Mouse (Mus musculus) E14TG2a.4 (cell line): Measurements from ENCODE around the gene Clec4g.

Experiments
- H3K27me3 ChIP-seq: 2 replicates; pipeline ENCODE4 v1.6.1; 2014; ENCODE audit warnings: low read length, control low read depth; ENCODE audit not compliant: insufficient read depth
- H3K36me3 ChIP-seq: 2 replicates; pipeline ENCODE4 v1.6.1; 2014; ENCODE audit warnings: low read length, control low read depth; ENCODE audit not compliant: insufficient read depth
- H3K4me1 ChIP-seq: replicated peaks from 2 replicates; pipeline ENCODE4 v1.6.1; 2014; ENCODE audit warnings: low read depth, low read length, control low read depth
- H3K4me3 ChIP-seq: replicated peaks from 2 replicates; pipeline ENCODE4 v1.5.1; 2014; ENCODE audit warnings: mild to moderate bottlenecking, low read length
- H3K9me3 ChIP-seq: 2 replicates; pipeline ENCODE4 v1.6.1; 2014; ENCODE audit warnings: low read length, control low read depth
- CTCF ChIP-seq: conservative IDR thresholded peaks from 2 replicates; pipeline ENCODE4 v1.5.1; 2014; ENCODE audit warnings: low read length
- NANOG ChIP-seq: IDR thresholded peaks from 2 replicates; pipeline ENCODE4 v1.6.1; 2014; ENCODE audit warnings: borderline replicate concordance, low read length, mixed read lengths
- POU5F1 ChIP-seq: IDR thresholded peaks from 2 replicates; pipeline ENCODE4 v1.6.1; 2014; ENCODE audit warnings: low read length, borderline replicate concordance

Gene Clec4g

DNA sequence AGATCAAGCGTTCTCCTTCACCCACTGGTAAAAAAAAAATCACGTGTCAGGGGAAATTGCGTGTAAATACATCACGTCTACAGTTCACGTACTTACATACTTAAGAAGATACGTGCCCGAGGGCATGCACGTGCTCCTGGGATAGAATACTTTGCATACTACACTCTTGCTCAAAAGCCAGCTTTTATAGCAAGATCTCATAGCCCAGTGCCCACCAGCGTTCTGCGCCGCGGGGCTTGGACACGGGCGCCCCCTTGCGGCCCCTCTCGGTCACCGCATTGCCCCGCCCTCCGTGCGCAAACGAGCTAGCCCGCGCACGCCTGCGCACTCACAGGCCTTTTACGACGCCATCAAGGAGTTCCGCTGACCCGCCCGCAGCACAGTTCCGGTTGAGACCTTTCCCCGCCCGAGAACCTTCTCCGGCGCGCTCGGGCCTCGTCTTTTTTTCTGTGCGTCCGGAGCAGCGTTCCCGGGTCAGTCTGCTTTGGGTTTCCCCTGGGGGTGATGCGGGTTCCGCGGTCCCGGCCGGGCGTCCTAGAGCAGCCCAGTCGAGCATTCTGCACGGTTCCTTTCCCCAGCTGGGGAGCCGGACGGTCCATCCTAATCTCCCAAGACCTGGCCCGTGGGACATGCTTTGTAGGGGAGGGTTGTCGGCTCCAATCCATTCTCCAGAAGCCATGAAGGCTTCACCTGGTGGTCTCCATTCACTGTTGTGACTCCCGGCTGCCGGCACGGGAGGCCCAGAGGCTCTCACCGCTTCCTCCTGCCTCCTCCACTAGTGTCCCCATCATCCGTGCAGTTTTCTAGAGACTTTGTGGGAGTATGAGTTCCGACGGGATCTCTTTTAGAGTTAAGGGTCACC is 44.1 kb downstream of the Clec4g start, which contains the start of gene Trappc5:
Gene Trappc5 (plus strand): TSS at position 169 of the 862 bp plus-strand sequence.
- no peaks in the 10 kb centered on the region for H3K9me3 ChIP-seq
- H3K4me3 ChIP-seq, result peak within 1 kb of the TSS; percentile 91
- peaks cover 53% of the 10 kb centered on the region for H3K4me1 ChIP-seq
- H3K36me3 ChIP-seq, result peaks cover 25% of the 10 kb centered on the region
- H3K27me3 ChIP-seq, result peaks cover 4% of the 10 kb centered on the region; the same call in 1 of the 2 replicates
- no peak for TF ChIP-seq CTCF
- TF ChIP-seq POU5F1, result no peak
- no peak for TF ChIP-seq NANOG

DNA sequence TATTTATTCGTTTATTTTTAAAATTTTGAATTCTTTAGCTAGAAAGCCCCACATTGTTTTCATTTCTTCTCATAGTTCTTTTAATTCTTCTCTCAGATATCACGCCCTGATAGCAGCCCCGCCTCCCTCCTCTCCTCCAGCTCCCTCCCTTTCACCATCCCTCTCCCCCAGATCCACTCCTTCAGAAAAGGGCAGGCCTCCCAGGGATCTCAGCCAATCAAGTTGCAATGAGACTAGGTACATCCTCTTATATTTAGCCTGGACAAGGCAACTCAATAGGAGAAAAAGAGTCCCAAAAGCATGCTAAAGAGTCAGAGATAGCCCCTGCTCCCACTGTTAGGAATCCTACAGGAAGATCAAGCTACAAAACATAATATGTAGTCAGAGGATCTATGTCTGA is 45.8 kb downstream of the Clec4g start:
- no peaks in the 10 kb centered on the region for H3K9me3 ChIP-seq

DNA sequence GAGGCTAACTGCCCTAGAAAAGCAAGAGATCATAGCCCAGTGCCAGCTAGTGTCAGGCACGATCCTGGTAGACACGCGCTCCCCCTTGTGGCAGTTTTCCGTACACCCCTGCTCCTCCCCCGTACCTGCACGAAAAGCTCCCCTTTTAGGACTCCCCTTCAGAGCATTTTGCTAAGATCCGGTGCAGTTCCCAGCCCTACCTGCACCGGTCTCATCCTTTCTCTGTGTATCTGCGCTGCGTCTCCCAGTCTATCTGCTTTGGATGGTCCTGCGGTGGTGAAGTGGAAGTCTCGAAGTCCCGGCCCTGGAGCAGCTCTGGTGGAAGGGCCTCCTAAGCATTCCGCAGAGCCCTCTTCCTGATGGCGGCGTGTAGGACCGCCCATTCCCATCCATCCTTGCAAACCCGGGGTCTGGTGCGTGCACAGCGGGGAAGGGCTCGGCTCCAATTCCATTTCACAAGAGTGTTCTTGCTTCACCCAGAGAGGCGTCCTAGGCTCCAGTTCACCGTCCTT is 48.4 kb downstream of the Clec4g start, which contains the start of gene Fcor:
Gene Fcor (minus strand): TSS at position 383 of the 512 bp plus-strand sequence.
- peaks cover 42% of the 10 kb centered on the region for H3K4me1 ChIP-seq
- TF ChIP-seq CTCF (peak; percentile 70), NANOG (no peak), POU5F1 (no peak)
- peak within 1 kb of the TSS; percentile 84 for H3K4me3 ChIP-seq
- no peaks in the 10 kb centered on the region for H3K9me3 ChIP-seq
- no peaks in the 10 kb centered on the region for H3K36me3 ChIP-seq
- no peaks in the 10 kb centered on the region for H3K27me3 ChIP-seq

More for the DNA sequence above, 45.8 kb downstream of the Clec4g start:
- peaks cover 64% of the 10 kb centered on the region for H3K4me1 ChIP-seq
- H3K36me3 ChIP-seq, result peaks cover 9% of the 10 kb centered on the region
- H3K4me3 ChIP-seq, result no peak overlapping the region
- TF ChIP-seq POU5F1, result no peak
- peaks cover 4% of the 10 kb centered on the region; the same call in 1 of the 2 replicates for H3K27me3 ChIP-seq

- Histone ChIP-seq H3K9me3 (no peaks in the 10 kb centered on the region), H3K4me3 (no peak overlapping the region; the same call in 1 of the 2 replicates), H3K36me3 (no peaks in the 10 kb centered on the region), H3K27me3 (no peaks in the 10 kb centered on the region), H3K4me1 (peaks cover 49% of the 10 kb centered on the region)
- TF ChIP-seq NANOG (no peak), CTCF (no peak), POU5F1 (no peak)
These were observed 50.1 kb downstream of the Clec4g start for GRCm38 (mm10) chr8:3670388-3670787.

- no peaks in the 10 kb centered on the region for H3K36me3 ChIP-seq
- TF ChIP-seq NANOG (no peak), POU5F1 (no peak), CTCF (no peak)
- H3K4me3 ChIP-seq, result 0 out of 2 replicates have a peak within 1 kb of the TSS, but pooled peaks have one; percentile 13
- peaks cover 37% of the 10 kb centered on the region for H3K4me1 ChIP-seq
- no peaks in the 10 kb centered on the region for H3K9me3 ChIP-seq
- H3K27me3 ChIP-seq, result 0 out of 2 replicates have a peak, but pooled peaks cover 2% of the 10 kb centered on the region
These were observed 54.9 kb downstream of the Clec4g start, which contains the start of gene Mcemp1 for GRCm38 (mm10) chr8:3665507-3665906. Mcemp1 (plus strand) TSS chr8:3665754.

DNA sequence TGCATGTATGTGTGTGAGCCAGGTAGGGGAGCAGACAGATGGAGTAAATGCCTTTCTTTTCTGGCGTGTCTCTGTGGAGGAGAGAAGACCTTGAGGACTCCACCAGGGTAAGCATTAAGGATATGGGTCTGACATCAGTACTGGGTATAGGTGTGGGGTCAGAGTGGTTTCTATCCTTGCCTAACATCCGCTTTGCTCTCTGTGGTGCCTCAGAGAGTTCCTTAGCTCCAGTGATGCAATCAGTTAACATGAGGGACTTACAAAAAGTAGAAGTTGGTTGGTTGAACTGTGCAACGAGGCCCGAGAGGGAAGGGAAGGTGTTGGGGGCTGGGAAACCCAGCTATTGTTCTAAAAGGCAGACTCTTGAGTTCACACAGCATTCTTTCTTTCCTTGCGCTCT is 56.0 kb downstream of the Clec4g start:
- no peaks in the 10 kb centered on the region for H3K9me3 ChIP-seq
- TF ChIP-seq NANOG (no peak), CTCF (no peak), POU5F1 (no peak)
- H3K36me3 ChIP-seq, result no peaks in the 10 kb centered on the region
- peaks cover 26% of the 10 kb centered on the region for H3K4me1 ChIP-seq
- H3K27me3 ChIP-seq, result 0 out of 2 replicates have a peak, but pooled peaks cover 2% of the 10 kb centered on the region
- no peak overlapping the region for H3K4me3 ChIP-seq

DNA sequence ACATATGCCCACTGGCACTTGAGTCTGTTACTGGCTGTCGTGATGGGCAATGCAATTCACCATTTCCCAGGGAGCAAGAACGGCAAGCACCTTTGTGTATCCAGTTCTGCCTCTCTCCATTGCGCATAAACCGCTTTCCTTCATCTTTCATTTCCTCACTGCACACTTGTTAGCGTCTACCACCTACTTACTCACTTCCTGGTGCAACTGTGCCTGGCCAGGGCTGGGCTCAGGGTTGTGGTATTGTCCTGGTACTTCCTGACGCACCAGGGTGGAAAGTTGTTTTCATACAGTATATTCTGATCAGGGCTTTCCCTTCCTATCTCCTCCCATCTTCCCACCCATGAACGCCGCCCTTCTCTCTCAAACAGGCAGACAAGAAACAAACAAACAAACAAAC is 59.6 kb downstream of the Clec4g start:
- TF ChIP-seq CTCF, result no peak
- no peak for TF ChIP-seq NANOG
- TF ChIP-seq POU5F1, result no peak
- Histone ChIP-seq H3K9me3 (no peaks in the 10 kb centered on the region), H3K27me3 (0 out of 2 replicates have a peak, but pooled peaks cover 2% of the 10 kb centered on the region), H3K4me1 (peaks cover 31% of the 10 kb centered on the region), H3K36me3 (no peaks in the 10 kb centered on the region), H3K4me3 (no peak overlapping the region)
